ENCODE assay signal across 8 mouse cellular contexts in the genomic region with DNA sequence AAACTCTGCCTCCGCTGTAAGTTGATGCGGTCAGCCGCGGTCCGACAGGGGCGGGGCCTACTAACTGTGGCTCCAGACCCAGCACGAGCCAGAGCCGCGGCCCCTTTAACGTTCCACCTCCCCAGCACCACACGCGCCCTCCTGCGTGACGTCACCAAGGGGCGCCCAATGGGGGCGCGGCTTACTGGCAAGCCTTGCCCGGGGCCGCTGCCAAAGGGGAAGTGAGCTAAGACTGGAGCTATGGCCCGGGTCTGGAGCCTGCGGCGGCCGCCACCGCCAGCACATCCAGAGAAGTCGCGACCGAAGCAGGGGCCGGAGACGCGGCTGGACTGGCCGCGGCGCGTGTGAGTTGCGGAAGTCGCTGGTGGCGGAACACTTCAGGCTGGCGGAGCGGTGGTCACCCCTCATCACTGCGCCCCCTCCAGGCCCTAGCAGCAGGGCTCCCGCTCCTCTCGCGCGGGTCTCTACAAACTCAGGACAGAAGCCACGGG. TPM values are rescaled to one million over a fixed set of nuclear protein-coding genes. Genes with fewer than 3 reads are reported as not detected.
DNase-seq lines count a peak whose midpoint lies in the region; ATAC-seq lines count a peak whose summit lies in the region.

A gene (plus strand): TSS at position 194 of the 491 bp plus-strand sequence.

- 0% methylated on average over 45 of the region's 45 CpGs for WGBS in intestine, embryonic 14.5 days

- H3K9ac ChIP-seq in intestine, embryonic 14.5 days (ENCODE audit: low read length), result peak within 1 kb of the TSS; percentile 74

- peak; percentile 99 for ATAC-seq in intestine, embryonic 14.5 days (replicated peaks; ENCODE audit: low FRiP score, low TSS enrichment, low read depth)

- peak within 1 kb of the TSS; percentile 61 for H3K4me3 ChIP-seq in intestine, embryonic 14.5 days (ENCODE audit: low read depth, low read length)

- H3K27me3 ChIP-seq in intestine, embryonic 14.5 days (replicated peaks; ENCODE audit: control insufficient read depth, insufficient read depth, low read length), result no peaks in the 10 kb centered on the region

- H3K4me2 ChIP-seq in intestine, embryonic 14.5 days (ENCODE audit: low read length), result peak within 1 kb of the TSS; percentile 81

- peaks cover 21% of the 10 kb centered on the region for H3K36me3 ChIP-seq in intestine, embryonic 14.5 days (ENCODE audit: control insufficient read depth, insufficient read depth, low read length)

- peaks cover 13% of the 10 kb centered on the region for H3K4me1 ChIP-seq in intestine, embryonic 14.5 days (replicated peaks; ENCODE audit: control insufficient read depth, insufficient read depth, low read length)

- peak within 1 kb of the TSS; percentile 77 for H3K27ac ChIP-seq in intestine, embryonic 14.5 days (ENCODE audit: low read depth)

- intact Hi-C loops in left cerebral cortex, postnatal 14 days (cut with DNase I), result no loop called here

- no peaks in the 10 kb centered on the region for H3K9me3 ChIP-seq in intestine, embryonic 14.5 days (ENCODE audit: control insufficient read depth, low read length)

- peak; percentile 97 to 98 for DNase-seq in adrenal gland, adult 18-20 months (ENCODE audit: low spot score in 2 of 2)
- peak; percentile 100 for DNase-seq in embryo, embryonic 11 days
- DNase-seq in gastrocnemius, postnatal 25 days, result peak; percentile 97
- peak; percentile 99 for DNase-seq in intestine, embryonic 14.5 days (ENCODE audit: low spot score)
- DNase-seq in left cerebral cortex, postnatal 14 days (ENCODE audit: low spot score in 2 of 2), result peak; percentile 96
- DNase-seq in mesoderm, embryonic 11.5 days (ENCODE audit: low read depth, low spot score), result peak; percentile 99
- DNase-seq in right cerebral cortex, postnatal 36 days (ENCODE audit: low spot score in 2 of 2), result peak; percentile 95 to 96
- DNase-seq in yolk sac, embryonic 10.5 days (ENCODE audit: low spot score), result peak; percentile 98

RNA-seq across cellular contexts. Expression of the gene that starts here (rescaled TPM):
- total RNA-seq in adrenal gland, adult 18-20 months (2021), result 10 to 100 TPM; 77.2 to 91.0 TPM
- total RNA-seq in gastrocnemius, postnatal 25 days (2021), result 10 to 100 TPM; 33.1 to 33.2 TPM
- 46.1 and 49.2 TPM in 2 replicates for polyA plus RNA-seq in intestine, embryonic 14.5 days (2014; fragmentation: Nextera tagmentation; extraction: Ambion mirVana)
- total RNA-seq in left cerebral cortex, postnatal 14 days (2021), result 10 to 100 TPM; 44.1 to 45.9 TPM

Comparison
In these comparisons a context has a peak if more than half of its experiments do, and no peak if none do; other contexts are left out.
1. Peak in every context shown above with its lines: DNase-seq, ATAC-seq, H3K4me3 ChIP-seq and H3K27ac ChIP-seq.